Mouse (Mus musculus): ENCODE data around the gene Esm1. TPM values are rescaled to one million over a fixed set of nuclear protein-coding genes. Genes with fewer than 3 reads are reported as not detected.

Gene Esm1
- 2.0 TPM for polyA plus RNA-seq (2017; shearing (Covaris generic))

GRCm38 (mm10) chr13:113209624-113210023 is at the start of gene Esm1:
TSS of gene Esm1 (plus strand) at chr13:113209659.

GRCm38 (mm10) chr13:113225811-113226210 is 16.4 kb downstream of the Esm1 start, which contains the start of gene Gzmk:
TSS of gene Gzmk (minus strand) at chr13:113225908.

Other genes starting within 250 kb of the Esm1 start
- 1.5 TPM for gene Ccno, start 221.9 kb upstream of the Esm1 start, polyA plus RNA-seq (2017; shearing (Covaris generic))
- 0.21 TPM for gene Mcidas, start 215.8 kb upstream of the Esm1 start, polyA plus RNA-seq (2017; shearing (Covaris generic))
- not detected for gene Cdc20b, start 174.5 kb upstream of the Esm1 start, polyA plus RNA-seq (2017; shearing (Covaris generic))
- not detected for gene Gpx8, start 163.2 kb upstream of the Esm1 start, polyA plus RNA-seq (2017; shearing (Covaris generic))
- 1.6 TPM for gene Gzma, start 108.7 kb upstream of the Esm1 start, polyA plus RNA-seq (2017; shearing (Covaris generic))
- 22.6 TPM for gene Gzmk, start 16.2 kb downstream of the Esm1 start, polyA plus RNA-seq (2017; shearing (Covaris generic))
- not detected for gene BC067074, start 83.5 kb downstream of the Esm1 start, polyA plus RNA-seq (2017; shearing (Covaris generic))

Data from effector memory CD4-positive, alpha-beta T cell, adult 7 months (primary cell).